Mouse (Mus musculus) right cerebral cortex, adult 18-20 months (tissue): ENCODE results near the gene Gnaq.

Experiments
- DNase-seq: peaks from one replicate; pipeline ENCODE4 v3.0.0; 2022; ENCODE audit warnings: mixed read lengths

Gnaq gene

GRCm38 (mm10) chr19:16325911-16326310 lies 193.3 kb downstream of the Gnaq start:
- no peak for DNase-seq

GRCm38 (mm10) chr19:16327401-16328073 lies 194.9 kb downstream of the Gnaq start:
- DNase-seq: no peak

- peak; percentile 71 for DNase-seq
Observed at GRCm38 (mm10) chr19:16328074-16328850, 195.6 kb downstream of the Gnaq start.

- no peak for DNase-seq
Observed at GRCm38 (mm10) chr19:16329056-16329455, 196.4 kb downstream of the Gnaq start.

DNA sequence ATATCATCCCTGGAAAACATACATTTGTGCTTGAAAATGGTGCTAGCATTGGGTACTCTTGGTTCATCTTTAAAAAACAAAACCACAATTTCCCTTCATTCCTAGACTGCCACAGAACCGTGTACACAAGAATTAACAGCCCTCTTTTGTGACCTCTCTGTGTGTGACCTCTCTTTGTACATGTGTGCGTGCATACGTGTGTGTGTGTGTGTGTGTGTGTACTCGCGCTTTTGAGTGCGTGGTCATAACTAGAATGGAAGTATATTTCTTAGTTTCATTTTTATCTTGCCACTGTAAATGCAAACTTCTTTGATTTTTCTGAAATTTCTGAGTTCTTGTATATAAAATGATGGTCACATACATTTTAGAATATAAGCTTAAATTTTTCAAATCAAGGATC lies 197.0 kb downstream of the Gnaq start:
- no peak for DNase-seq

DNA sequence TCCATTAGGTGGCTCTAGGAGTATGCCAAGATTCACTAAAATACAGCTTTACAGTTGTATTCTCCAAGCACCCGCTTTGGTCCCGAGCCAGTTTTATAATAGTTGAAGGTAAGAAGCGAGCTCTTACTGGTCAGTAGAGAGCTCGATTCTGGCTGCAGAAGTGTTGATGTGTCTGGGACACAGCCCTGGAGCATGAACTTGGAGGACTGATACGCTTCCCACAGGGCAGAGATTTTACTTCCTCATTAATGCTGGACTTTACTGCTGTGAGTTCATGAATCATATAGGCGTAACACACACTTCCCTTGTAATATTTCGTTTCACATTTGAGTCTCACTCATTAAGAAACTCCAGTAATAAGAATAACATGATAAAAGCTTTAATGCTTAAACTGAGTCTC lies 197.5 kb downstream of the Gnaq start:
- DNase-seq: no peak

- DNase-seq: no peak
Observed at GRCm38 (mm10) chr19:16331047-16331446, 198.4 kb downstream of the Gnaq start.

GRCm38 (mm10) chr19:16337866-16338530 lies 205.4 kb downstream of the Gnaq start:
- DNase-seq: no peak

DNA sequence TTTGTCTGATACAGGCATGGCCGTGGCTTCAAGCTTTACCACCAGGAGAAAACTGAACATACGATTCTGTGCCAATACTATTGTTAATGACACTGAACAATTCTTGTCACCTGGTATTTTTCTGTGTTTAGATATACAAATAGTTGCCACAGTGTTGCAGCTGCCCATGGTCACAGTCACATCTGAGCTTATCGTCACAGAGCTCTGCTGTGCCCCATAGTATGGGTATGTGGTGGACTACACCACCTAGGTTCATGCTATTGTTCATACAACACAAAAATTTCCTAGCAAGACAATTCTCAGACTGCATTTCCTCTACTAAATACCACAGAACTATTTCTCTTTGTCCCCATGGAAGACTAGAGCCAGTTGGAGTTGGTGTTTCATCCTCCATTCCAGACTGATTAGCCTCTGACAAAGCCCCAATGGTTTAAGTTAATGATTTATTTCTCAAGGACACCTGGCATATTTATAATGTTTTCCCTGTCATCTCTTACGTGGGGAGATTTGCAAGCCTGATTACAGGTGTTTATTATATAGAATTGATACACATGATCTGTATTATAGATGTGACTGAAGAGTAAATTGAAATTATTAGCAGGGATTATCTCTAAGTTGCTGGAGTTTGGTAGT lies 207.4 kb downstream of the Gnaq start:
- no peak for DNase-seq

DNA sequence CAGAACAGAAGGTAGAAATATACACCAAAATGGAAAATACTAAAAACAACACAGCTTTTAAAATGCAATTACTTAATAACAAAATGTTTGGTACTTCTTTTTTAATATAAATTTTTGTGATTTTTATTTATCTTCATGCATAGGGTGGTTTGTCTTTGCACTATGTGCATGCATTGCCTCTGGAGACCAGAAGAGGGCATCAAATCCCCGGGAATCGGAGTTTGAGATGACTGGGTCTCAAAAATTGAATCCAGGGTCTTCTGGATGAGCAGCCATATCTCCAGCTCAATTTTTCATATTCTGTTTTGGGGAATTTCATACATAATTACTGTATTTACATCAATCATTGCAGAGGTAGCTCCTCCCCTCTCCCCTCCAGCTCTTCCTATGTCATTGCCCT lies 210.1 kb downstream of the Gnaq start:
- no peak for DNase-seq

DNA sequence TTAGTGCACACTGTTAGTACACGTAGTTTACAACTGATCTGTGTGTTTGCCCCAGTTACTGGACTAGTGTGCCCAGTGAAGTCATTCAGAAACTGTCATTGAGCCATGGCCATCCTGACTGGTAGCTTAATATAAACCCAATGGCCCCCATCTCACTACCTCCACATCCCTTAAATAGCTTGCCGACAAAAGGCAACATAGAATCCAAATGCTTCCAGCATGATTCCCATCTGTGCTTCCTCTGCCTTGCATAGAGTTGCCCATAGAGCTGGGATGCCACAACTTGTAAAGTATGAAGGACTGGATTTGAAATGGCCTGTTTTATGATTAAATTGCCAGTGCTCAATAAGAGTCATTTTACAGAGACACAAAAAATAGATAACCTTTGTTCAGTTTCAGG lies 212.9 kb downstream of the Gnaq start:
- DNase-seq: peak; percentile 34

DNA sequence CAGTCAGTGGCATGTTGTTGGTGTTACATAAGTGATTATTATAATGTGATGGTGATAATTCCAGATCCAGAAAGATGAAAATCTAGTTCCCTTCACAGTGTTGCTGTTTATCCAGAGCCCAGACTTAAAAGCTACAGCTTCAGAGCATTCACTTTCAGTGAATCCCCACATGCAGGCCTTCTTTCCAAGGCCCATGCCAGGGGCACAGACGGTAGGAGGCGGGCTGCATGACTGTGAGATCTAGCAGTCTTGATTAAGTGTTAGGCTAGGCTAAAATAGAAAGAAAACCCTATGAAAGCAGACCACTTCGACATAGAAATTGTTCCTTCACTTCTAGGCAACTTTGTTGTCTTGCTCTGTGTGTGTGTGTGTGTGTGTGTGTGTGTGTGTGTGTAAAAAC lies 214.4 kb downstream of the Gnaq start:
- no peak for DNase-seq

DNA sequence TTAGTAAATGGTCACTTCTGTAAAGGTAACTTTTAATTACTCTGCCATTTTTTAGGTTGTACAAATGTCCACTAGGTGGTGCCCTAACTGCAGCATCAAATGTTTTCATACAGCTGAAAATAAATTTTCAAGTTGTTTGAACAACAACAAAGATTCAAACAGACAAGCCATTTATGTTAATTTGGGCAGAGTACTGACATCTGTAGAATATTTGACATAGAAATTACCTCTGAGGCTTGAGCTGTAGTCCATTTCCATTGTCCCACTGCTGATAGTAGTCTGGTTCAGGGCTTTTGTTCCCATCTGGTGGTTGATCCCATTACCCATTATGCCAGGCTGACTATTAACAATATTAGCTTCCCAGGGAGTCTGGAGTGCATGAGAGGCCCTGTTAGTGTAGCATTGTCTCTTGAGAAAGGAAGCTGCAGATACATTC lies 221.1 kb downstream of the Gnaq start:
- no peak for DNase-seq

DNA sequence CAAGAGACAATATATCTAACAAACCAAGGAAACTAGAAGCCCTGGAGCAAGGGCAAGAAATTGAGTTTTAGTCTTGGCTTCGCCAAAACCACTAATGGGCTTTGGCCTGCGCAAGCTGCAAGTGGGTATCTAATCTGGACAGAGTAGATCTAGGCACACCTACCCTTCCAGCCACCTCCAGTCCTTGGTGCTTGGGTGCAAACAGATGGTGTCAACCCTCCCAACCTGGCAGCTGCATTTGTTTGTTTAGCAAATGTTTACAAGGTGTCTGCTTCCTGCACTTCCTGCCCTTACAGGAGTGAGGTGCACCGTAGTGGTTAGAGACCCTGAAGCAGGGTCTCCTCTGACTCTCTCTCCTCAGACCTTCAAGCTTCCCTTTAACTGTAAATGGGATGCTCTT lies 225.5 kb downstream of the Gnaq start:
- DNase-seq: no peak

- DNase-seq: peak; percentile 33
Observed at GRCm38 (mm10) chr19:16358905-16359304, 226.3 kb downstream of the Gnaq start.

GRCm38 (mm10) chr19:16366465-16367063 lies 233.9 kb downstream of the Gnaq start:
- DNase-seq: no peak

GRCm38 (mm10) chr19:16367218-16367617 lies 234.6 kb downstream of the Gnaq start:
- no peak for DNase-seq

DNA sequence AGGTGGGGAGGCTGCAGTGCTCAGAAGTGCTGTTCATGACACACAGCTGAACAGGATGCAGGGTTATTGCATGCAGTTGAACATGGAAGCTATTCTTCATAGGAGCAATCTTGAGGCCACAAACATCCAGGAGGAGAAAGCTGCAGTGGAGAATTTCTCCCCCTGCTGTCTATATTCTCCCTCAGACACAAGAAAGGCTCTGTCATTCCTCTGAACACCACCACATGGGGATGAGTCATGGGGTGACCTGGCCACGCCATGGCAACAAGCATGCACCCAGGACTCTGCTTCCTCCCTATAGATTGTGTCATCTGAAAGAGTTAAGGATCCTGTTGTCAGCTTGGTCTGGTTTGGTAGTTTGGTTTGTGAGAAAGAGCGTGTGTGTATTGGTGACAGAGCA lies 239.0 kb downstream of the Gnaq start:
- DNase-seq: no peak

DNA sequence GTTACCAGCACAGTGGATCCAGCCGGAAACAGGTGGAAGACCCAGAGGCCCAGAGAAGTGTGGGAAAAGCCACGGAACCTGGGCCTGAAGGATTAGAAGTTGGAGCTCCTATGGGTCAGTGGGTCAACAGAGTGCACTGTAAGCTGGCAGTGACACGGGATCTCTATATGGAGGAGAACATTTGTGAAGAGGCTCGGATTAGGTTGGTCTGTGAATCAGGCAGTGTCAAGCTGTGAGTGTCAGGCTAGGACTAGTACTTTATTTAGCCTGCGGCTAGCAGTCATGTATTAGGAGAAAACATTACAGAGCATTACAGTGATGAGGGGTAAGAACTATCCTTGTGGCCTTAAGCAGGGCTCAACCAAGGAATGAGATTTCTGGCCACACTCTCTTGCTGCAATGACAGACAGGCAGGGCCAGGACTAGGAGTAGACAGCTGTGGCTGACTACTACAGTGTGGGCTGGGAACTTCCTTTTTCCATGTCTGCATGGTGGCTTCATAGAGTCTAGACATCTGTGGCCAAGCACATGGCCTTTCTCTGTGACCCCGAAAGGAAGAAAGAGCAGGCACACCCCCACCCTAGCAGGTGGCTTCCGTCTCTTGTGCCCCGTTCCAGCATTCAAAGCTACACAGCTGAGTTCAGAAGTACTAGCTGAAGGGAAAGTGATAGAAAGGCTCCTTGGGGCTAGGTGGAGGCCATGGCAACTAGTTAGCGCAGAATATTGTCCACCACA lies 240.3 kb downstream of the Gnaq start:
- DNase-seq: no peak

DNA sequence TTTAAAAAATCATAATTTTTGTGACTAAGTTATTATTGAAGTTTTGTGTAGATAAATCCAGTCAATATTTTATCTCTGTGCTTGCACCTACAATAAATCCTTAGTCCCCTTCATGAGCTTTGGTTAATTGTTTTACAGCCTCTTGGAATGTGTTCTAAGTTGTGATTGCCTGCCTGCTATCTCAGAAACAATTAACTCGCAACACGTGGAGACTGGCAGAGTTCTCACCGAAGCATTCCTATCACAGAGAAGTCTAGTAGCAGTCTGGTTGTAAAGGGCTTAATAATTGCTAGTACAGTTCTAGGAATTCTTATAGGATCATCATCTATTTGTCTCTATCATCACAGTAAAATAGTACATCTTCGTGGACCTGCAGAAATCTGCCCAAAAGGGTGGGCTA lies 243.2 kb downstream of the Gnaq start:
- no peak for DNase-seq

DNA sequence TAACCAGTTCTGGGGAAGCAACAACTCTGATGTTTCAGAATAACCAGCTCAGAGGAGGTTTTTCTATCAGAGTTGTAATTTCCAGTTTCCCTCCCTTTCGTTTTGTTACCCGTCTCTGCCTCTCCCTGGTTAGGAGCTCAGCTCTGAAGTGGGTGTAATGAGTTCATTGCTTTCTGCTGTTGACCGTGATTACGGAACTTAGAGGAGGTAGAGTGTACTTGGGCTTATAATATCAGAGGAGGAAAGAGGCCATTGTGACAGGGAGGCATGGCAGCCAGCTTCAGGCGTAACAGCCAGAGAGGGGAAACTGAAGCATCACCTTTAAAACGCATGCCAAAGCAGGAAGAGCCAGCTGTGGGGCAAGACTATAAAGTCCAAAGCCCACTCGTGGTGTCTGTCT lies 245.9 kb downstream of the Gnaq start:
- DNase-seq: no peak

DNA sequence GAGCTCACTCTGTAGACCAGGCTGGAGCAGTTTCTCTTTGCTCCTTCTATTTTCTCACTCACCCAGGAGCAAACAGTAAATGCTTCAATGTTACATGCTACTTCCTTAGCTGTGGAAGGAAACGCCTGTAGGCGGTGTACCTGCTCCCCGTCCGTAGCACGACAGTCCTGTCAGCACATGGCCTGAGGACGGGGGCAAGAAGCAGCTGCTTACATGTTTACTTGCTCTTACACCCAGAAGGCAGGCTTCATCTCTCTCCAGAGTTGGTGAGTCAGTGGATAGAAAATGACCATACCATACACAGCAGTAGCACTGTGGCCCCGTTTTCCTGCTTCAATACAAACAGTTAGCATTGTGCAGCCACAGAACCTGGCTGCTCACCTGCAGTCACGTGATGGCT lies 247.1 kb downstream of the Gnaq start:
- no peak for DNase-seq
